Mouse (Mus musculus) right cerebral cortex, postnatal 36 days (tissue): ENCODE measurements at regions not wholly inside any gene's neighbourhood (a gene's known extent, or its start where the extent isn't known, plus 50 kb on each side); places are given as distances from the start of the nearest gene placed in this dataset.
"Not testable (repeated sequence)": the region's sequence is repeated elsewhere in the genome, so short reads cannot be mapped to it uniquely, and the experiment has no call there.

Experiments used
- DNase-seq, 2 experiments: peaks; one replicate each; pipeline ENCODE4 v3.0.0; 2022; ENCODE audit warnings: low spot score in 2 of 2, mixed read lengths in 1 of 2

GRCm38 (mm10) chr12:51294971-51295477 lies 52.8 kb upstream of the G2e3 start:
- DNase-seq = no peak

DNA sequence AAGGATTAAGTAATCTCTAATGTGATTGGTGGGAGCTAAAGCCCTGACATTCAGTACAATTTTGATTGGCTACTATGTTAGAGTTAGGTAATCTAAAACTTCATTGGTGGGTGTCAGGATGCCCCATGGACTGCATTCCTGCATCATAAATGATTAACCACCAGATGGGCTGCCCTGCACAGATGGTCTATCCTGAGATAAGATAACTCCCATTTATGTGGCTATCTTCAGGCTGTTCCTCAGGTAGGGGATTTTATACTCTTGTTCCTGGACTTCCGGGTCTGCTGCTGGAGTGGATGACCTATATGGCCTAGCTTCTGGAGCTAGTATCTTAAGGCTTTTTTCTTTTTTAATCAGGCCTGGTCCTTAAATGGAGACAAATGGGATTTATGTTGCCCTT lies 69.5 kb upstream of the G2e3 start:
- DNase-seq = no peak

- no peak for DNase-seq
These were observed 71.9 kb upstream of the G2e3 start for GRCm38 (mm10) chr12:51275818-51276538.

DNA sequence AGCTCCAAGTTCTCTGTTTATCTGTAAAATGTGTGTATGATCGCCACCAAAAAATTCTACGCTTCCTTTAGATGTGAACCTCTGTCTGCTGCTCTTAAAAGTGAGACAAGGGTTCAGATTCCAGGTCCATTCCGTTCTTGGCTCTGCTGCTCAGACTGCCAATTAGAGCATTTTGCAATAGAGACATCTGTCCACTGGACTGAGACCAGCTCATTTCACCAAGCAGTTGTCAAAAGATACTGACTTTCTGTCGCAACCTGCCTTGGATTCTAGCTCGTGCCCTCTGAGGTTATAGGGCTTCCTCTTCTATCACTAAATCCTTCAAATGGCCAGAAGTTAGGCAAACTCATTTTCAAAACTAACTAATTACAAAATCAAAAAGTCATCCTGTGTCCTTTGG lies 74.4 kb upstream of the G2e3 start:
- no peak for DNase-seq

GRCm38 (mm10) chr12:51242839-51243238 lies 105.0 kb upstream of the G2e3 start:
- DNase-seq = peak in 1 of 2 experiments; percentile 23

DNA sequence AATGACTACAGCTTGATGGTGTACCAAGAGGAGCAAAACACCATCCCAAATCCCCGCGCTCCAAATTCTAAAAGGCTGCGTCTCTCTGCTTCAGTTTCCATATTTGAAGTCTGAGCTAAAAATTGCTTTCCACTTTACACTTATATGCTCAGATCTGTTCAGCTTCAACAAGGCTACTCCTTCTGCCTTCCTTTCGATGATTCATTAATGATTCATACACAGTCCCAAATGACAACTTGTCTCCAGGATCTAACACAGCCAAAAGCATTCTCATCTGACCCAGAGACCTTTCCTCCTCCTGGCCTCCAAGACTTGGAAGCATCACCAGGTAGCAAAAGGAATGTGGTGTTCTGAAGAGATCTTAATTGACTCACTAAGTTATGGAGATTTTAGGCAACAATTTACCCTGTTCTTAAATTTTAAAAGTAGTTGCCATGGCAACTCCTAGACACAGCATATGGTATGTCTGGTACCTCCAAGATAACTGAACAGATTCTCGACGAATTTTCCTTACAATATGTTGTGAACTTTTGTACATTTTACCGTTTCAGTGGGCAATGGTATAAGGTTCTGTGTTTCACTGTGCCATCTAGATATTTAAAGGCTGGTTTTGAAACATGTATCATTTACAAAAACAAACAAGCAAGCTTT lies 106.6 kb upstream of the G2e3 start:
- peak; percentile 16 to 19 for DNase-seq

GRCm38 (mm10) chr12:51211691-51212090 lies 136.2 kb upstream of the G2e3 start:
- DNase-seq = no peak

GRCm38 (mm10) chr12:51196289-51196688 lies 151.6 kb upstream of the G2e3 start:
- no peak for DNase-seq

DNA sequence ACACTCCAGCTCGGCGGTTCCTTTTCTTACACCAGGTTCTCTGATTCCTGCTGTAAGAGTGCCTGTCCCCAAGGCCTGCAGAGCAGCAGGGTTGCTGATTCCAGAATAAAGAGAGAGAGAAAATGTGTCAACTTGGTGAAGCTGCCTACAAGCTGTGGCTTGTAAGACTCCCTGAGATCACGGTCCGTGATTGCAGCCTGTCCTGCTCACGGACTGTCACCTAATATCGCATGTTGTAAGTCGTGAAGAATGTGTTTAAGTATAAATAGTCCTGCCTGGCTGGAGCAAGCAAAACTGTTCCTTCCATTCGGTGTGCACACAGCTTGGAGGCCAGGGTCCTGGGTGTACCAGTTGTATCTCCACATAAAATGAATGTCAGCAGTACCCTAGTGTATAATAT lies 152.7 kb upstream of the G2e3 start:
- DNase-seq = no peak

DNA sequence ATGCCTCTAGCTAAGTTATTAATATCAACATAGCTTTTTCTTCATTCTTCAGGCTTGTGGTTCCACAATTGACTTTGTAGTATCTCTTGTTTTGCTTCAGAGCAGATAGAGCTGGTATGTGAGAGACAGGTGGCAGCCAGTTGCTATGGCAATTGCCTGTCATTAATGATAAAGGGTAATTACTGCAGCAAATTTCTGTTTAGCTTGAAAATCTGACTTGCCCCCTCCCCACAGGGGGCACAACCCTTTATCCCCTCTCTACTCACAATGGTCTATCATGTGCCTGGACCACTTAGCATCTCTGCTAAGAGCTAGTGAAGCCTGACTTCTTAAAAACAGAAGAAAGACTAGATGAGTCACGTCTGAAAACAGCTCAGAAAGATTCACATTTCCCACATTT lies 157.1 kb upstream of the G2e3 start:
- DNase-seq = no peak

DNA sequence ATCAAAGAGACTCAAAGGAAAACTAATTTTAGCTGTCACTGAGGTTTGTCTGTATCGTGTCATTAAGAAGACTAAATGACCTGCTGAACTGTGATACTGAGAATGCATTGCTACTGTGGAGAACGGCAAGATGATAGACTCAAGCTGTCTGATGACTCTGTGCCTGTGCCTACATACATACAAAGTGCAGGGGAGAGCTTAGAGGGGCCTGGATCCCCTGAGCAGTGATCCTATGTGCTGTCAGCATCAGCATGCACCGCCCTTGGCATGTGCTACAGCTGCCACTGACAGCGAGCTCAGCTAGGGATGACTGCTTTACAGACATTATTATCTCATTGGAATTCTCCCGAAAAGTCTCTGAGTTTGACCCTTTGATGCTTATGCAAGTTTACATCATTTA lies 157.7 kb upstream of the G2e3 start:
- DNase-seq = no peak

GRCm38 (mm10) chr12:51188229-51188628 lies 159.6 kb upstream of the G2e3 start:
- peak; percentile 39 to 63 for DNase-seq

DNA sequence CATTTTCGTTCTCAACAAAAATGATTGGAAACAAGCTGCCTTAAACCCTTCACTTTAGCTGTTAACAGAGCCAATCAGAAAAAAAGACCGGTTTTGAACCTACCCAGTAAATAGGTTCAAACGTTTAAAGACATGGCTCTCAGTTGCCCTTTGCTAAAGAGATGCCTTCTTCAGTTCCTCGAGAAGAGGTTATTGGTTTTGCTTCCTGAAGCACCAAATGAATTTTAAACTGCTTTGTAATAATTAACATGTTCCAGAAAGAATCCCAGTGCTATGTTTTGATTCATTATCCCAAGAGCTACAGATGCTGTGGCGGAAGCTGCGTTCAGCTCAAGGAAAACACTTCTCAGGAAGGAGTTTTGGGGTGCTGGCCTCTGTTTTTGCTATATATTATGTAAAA lies 160.1 kb upstream of the G2e3 start:
- DNase-seq = no peak

- no peak for DNase-seq
These were observed 162.1 kb upstream of the G2e3 start for GRCm38 (mm10) chr12:51185751-51186150.

GRCm38 (mm10) chr12:51174906-51175756 lies 172.7 kb upstream of the G2e3 start:
- no peak for DNase-seq

- DNase-seq = no peak
These were observed 182.7 kb upstream of the G2e3 start for GRCm38 (mm10) chr12:51165186-51165585.

DNA sequence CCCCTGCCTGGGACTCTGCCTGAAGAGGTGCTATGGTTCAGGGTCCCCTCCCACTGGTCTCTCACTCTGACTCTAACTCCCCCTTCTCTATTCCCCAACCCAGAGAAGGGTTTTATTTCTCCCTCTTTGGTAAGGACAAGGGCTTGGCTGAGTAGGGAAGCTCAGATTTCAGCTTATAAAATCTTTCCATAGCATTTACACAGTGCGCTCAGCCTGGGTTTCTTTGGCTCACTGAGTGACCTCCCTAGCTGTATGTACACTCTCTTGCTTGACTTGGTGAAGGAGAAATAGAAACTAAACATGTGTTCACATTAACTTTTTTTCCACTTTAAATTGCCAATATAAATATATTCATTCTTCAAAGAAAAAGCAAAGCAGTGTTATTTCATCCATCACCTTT lies 186.9 kb upstream of the G2e3 start:
- DNase-seq = no peak

DNA sequence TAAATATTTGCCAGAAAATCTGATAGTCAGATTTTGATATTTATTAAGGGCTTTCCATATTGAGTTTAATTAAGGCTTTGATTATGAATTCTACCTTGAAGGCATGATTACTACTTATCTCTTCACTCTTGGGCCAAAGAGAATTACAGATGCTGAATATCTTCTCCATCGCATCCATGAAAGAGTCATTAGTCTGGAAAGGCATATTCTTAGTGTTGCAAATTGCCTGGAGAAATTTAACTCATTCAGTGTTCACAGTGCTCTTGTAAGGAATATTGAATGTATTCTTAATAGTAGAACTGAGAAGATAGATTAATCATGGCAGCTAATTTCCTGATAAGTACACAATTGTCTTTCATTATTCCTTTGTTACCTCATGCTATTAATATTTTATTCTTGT lies 187.7 kb upstream of the G2e3 start:
- DNase-seq = no peak

DNA sequence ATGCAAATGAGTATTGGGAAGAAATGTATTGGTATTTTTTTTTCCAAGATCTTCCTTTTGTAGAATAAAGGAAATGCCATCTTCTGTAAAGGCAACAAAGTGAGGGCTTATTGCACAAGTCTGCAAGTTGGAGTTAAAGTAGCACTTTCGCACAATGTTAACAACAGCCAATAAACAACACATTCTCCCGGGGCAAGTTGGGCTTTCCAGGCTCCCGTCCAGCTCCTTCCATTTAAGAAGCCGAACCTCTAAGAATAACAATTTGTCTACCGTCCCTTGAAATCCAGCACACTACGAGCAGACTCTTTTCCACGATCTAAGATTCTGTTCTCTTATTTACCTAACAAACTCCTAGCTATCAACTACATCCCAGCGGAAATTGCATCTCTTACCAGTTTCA lies 199.9 kb upstream of the G2e3 start:
- no peak for DNase-seq

GRCm38 (mm10) chr12:51143840-51144239 lies 204.0 kb upstream of the G2e3 start:
- peak in 1 of 2 experiments; percentile 31 for DNase-seq

- peak; percentile 62 to 81 for DNase-seq
These were observed 204.7 kb upstream of the G2e3 start for GRCm38 (mm10) chr12:51143196-51143595.

DNA sequence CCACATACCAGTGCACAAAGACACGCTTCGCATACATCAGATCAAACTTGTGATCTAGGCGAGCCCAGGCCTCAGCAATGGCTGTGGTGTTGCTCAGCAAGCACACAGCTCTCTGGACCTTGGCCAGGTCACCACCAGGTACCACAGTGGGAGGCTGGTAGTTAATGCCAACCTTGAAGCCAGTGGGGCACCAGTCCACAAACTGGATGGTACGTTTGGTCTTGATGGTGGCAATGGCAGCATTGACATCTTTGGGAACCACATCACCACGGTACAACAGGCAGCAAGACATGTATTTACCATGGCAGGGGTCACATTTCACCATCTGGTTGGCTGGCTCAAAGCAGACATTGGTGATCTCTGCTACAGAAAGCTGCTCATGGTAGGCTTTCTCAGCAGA lies 214.2 kb upstream of the G2e3 start:
- not testable (repeated sequence) for DNase-seq
